Mouse (Mus musculus): Measurements from ENCODE around the gene Eefsec. TPM values are rescaled to one million over a fixed set of nuclear protein-coding genes. Genes with fewer than 3 reads are reported as not detected.

Eefsec gene
- polyA plus RNA-seq, 2 experiments from 2014 or later: 30.4 to 42.0 TPM

- ATAC-seq: no peak
Measured at GRCm38 (mm10) chr6:88254082-88254481, 192.3 kb downstream of the Eefsec start.

DNA sequence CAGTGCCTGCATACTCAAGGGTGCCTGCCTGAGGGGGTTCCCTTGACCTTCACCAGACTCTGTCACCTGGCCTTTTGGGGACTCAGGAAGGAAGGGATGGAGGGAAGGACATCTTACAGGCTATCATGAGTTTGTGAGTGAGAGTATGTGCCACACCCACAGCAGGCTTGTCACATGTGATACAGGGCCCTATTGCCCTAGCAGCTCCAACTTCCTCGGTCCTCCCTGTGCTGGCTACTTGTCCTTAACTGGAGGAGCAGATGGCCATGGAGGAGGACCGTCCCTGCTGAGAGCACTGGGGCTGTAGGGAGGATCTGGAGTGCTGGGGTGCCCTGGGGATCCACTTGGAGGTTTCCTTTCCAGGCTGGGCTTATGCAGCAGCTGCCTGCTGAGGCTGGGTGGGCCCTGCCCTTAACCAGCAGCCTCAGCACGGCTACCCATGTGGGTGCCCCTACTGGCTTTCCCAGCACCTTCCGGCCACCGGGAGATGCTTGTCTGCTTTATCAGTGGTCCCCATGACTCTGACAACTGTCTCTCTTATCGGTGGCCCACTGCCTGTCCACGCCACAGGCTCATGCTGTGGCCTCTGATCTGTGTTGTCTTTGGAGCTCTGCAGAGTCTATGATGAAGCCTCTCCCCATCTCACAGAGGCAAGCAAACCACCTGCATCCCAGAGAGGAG is 194.4 kb downstream of the Eefsec start:
- no peak for ATAC-seq

DNA sequence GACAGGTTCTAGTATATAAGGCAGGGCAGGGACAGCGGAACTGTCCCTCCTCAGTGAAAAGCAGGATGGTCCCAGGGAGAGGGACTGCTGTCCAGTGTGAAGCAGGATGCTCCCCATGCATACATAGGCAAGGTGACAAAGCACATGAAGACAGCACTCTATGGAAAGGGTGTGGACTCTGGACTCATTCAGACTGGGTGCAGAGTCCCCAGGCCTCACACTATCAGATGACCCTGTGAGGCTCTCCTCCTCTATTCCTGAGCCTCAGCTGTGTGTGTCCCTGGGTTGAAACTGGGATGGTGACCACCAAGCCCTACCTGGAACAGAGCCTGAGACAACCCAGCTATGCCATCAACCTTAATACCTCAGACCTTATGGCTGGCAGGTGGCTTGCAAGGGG is 194.9 kb downstream of the Eefsec start:
- ATAC-seq: no peak

DNA sequence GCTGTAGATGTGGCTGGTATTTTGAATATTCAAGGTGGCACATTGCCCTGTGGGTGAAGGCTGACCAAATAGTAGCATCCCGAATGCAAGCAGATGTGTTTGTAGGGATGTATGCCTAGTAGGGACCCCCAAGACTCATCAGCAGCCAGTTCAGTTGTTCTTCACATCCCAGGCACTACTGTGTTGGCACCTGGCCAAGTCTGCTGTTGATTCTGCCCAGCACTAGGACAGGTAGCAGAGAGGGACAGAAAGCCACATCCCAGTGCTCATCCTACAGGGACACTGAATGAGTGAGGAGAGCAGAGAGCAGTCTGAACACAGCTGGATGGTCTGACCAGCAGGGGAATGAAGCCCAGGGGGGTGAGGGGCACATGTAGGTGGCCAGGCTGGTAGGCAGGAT is 197.1 kb downstream of the Eefsec start:
- ATAC-seq: no peak

DNA sequence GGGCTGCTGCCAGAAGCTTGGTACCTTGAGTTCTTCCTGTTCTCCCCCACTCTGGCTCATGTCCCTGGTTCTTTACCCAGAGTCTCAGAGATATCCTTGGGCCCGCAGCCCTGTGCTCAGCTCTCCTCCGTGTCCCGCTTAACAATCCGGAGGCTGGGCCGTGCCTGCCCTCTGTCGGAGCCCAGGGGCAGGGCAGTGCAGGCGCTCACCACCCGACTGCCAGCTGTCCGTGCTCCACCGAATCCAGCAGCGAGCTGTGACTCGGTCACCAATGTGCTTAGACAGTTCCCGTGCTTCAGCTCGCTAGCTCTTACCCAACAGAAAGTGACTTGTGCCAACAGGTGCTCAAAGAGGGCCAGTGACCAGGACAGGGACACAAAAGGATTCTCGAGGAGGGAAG is 203.7 kb downstream of the Eefsec start:
- no peak for ATAC-seq

DNA sequence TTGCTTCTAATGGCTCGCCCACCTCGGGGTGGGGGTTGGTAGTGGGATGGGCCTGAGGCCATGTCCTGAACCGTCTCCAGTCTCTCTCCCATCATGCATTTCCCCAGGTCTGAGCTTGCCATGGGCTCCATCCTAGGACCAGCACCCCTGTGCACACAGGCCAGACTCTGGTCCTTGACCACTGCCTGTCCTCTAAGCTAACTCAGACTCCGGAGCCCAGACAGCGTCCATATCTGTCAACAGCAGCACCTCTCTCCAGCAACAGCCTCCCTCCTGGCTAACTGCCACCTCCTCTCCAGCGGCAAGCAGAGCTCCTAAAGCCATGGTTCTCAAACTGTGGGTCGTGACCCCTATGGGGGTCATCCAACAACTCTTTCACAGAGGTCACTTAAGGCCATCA is 209.8 kb downstream of the Eefsec start:
- ATAC-seq: no peak

DNA sequence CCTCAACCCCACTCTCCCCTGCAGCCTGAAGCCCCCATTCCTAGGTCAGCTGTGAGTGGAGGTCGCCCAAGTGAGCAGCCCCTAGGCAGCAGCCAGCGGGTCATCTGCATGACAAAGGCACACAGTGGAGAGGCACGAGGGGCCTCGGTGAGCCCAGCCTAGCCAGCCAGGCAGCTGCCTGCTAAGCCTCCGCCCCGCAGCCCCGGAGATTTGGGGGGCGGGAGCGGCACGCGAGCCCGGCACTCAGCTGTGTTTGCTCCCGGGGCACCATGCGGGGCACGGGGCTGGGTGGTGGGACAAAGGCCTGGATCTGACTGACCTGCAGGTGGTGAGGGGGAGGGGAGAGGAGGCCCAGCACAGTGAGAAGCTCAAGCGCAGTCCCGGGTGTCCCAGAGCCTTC is 210.4 kb downstream of the Eefsec start:
- no peak for ATAC-seq

DNA sequence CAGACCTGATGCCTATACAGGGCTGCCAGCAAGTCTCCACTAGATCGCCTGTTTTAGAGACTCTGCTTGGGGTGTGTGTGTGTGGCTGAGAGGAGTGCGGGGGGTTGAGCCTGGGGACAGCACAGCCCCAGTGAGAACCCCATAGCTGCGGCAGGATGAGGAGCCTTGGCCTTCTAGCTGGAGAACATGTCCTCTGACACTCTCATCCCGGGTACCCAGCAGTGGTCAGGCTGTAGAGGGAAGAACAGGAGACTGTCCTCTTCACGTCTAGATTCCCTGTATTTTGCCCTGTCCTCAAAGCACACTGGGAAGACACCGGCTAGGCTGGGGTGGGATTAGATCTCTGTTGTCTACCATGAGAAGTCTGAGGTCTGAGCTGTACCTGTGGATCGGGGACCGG is 210.9 kb downstream of the Eefsec start:
- ATAC-seq: no peak

DNA sequence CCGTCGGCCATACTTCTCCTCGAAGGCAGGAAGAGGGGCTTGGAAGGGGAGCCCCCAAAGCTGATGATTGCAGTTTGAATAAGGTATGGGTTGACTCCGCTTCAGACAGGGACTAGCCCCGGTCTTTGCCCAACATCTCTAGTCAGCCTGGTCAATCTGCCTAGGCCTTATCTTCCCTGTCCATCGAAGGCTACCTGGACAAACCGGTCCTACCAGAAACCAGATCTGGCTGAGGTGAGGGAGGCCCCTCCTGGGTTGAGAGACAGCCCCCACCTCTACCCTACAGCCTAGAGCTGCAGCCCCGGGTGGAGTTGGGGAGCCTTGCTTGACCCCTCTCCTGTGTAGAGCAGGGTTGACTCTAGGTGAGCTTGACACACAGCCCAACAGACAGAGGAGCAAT is 212.3 kb downstream of the Eefsec start:
- ATAC-seq: no peak

GRCm38 (mm10) chr6:88232221-88232620 is 214.1 kb downstream of the Eefsec start:
- no peak for ATAC-seq

DNA sequence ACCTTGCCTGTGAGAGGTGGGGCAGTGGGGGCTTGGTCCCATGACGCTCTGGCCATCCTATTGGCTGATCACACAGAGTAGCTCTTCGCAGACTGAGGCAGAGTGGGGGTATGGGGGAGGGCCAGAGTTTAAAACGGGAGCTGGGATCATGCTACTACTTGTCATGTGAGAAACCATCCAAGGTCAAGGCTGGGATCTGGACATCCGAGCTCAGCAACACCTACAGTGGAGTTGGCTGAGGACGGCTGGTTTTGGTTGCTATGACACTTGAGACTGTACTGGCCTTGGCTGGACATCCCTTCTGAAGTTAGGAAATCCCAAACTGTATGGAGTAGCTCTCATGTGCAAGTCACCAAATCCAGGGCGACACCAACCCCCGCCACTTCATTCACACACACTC is 214.5 kb downstream of the Eefsec start:
- no peak for ATAC-seq

GRCm38 (mm10) chr6:88229221-88229620 is 217.1 kb downstream of the Eefsec start:
- ATAC-seq: no peak

DNA sequence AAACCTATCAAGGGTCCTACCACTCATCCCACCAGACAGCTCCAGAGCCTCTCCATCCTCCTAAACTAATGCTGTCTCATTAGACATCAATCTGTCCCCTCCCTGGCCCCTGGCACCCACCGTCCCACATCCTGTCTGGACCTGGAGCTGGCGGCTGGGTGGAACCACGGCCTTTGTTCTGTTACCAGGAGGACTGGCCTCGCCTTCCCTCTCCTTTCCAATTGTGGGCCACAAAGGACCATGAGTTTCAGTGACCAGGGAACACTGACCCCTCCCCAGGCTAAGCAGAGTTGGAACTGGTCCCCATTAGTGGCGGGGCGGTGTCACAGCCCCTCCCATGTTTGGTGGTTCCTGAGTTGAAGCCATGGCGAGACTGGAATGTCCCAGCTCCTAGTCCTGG is 218.8 kb downstream of the Eefsec start:
- ATAC-seq: no peak

DNA sequence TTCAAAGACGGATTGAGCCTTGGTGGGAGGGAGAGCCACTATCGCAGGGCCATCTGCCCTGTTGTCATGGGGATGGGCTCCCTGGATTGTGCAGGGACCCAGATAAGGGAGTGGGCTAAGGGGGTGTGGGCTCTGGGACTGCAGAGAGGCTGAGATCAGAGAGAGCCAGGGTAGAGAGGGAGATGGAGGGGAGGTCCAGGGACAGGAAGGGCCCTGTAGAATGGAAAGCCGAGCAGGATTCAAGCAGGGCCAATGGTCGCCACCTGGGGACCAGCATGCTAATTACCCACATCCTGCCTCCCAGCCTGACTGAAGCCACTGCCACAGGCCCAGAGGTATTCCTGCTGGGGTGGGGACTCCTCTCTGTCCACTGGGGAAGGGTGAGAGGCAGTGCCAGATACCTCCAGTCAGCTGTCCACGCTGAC is 219.8 kb downstream of the Eefsec start:
- ATAC-seq: no peak

- ATAC-seq: no peak
Measured at GRCm38 (mm10) chr6:88221968-88222367, 224.4 kb downstream of the Eefsec start, which contains the start of gene Dnajb8. Gene Dnajb8 (plus strand): TSS chr6:88222268.

- ATAC-seq: no peak
Measured at GRCm38 (mm10) chr6:88219094-88219493, 227.2 kb downstream of the Eefsec start.

DNA sequence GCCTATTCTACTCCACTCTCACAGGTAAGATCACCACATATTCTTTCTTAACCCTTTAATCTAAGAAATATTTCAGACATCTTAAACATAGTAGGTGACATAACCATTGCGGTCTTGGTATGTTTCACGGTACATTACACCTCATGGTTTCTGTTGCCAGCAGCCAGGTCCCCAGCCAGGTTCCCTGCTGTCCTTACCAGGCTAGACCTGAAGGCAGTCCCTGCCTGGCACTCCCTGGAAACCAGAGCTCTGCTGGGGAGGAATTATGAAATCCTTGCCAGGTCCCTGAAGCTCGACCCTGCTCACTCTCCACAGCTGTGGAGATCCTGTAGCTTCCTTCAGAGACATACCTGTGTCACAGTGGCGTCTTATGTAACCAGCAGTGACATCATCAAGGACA is 230.1 kb downstream of the Eefsec start:
- no peak for ATAC-seq

- ATAC-seq: no peak
Measured at GRCm38 (mm10) chr6:88215797-88216196, 230.5 kb downstream of the Eefsec start.

- ATAC-seq: no peak
Measured at GRCm38 (mm10) chr6:88210182-88210581, 236.2 kb downstream of the Eefsec start.

DNA sequence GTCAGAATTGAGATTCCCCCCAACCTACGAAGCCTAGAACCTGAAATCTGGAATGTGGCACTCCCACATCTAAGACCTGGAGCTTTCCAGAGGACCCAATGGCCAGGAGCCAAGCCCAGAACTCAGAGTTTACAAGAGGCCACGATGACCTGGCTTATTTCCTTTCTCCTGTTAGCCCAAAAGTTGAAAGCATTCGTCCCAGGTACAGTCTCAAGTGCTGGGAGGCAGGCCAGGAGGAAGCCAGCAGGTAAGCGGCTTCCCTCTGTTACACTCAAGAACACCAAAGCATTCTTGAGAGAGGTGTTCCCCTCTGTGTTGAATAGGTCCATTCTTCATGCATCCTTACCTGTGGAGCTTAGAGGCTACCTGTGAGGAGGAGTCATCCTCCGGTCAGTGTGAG is 236.9 kb downstream of the Eefsec start:
- no peak for ATAC-seq

DNA sequence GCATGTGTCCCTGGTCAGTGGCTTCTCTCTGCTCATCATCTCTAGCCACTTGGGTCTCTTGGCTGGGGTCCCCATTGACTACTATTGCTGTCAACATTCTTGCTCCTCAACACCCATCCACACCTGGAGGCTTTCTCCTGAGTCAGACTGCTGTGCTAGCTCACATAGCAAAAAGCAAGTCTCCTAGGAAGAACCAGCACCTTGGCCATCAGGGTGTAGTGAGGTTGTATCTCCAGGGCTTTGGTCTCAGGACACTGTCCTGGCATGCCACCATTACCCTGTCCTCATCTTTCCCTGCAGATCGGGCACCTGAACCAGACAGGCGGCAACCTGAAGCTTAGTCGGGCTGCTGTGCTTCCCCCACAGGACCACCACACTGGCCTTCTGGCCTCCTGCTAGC is 238.0 kb downstream of the Eefsec start:
- no peak for ATAC-seq

DNA sequence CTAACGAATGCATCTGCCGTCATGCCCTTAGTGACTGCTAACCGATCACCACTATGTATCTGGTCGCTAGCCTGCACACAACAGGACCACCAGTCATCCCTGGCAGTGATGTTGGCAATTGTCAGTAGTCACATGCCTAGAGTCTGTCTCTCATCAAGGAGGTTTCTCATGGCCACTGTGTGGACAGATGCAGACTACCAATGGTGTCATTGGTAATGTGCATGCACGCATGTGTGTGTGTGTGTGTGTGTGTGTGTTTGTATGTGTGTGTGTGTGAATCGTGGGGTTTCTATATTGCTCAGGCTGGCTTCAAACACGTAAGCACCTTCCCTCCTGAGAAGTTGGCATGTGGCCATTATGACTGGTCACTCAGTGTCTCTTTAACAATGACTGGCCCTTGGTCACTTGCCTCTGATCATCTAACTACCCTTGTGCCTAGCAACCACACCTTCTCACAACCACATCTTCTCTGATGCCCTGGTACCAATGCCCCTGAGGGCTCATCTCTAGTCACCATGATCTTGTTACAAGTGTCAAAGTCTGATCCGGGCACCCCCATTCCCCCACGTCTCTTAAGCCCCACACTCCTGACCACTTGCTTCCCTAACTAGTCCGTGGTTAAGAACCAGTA is 238.8 kb downstream of the Eefsec start:
- no peak for ATAC-seq
